Mouse (Mus musculus) thymus, adult 2 months (tissue): ENCODE measurements around the gene Erc2.

Source experiments
- CTCF ChIP-seq: fragments of 200-500 bp; IDR thresholded peaks from 2 replicates; pipeline ENCODE4 v1.5.1; 2012; ENCODE audit warnings: mild to moderate bottlenecking, control low read depth, low read length, moderate library complexity, borderline replicate concordance; ENCODE audit not compliant: control insufficient read depth, poor library complexity, insufficient read depth; ENCODE audit errors: extremely low read depth
- POLR2A ChIP-seq: fragments of 200-500 bp; IDR thresholded peaks from 2 replicates; pipeline ENCODE4 v1.6.1; 2012; ENCODE audit warnings: mild to moderate bottlenecking, low read length, control low read depth, moderate library complexity; ENCODE audit not compliant: control insufficient read depth, poor library complexity, insufficient read depth; ENCODE audit errors: extremely low read depth

DNA sequence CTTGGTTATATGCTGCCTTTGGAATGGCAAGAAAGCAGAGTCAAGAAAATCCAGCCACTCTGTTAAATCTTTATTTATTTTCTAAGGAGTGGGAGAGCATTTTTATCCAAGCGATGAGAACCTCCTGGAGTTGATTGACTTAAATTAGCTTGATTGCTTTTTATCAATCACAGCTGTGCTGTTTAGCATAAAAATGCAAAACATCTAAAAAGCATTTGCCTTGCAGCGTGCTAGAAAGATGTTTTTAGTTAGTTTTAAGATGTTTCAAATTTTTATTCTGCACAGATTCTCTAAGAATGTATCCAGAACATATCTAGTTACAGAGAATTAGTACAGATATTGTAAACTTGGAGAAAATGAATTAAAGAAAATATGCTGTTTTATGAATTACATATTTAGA, 315.7 kb downstream of the Erc2 start:
- TF ChIP-seq CTCF = no peak
- no peak for TF ChIP-seq POLR2A
